Mouse (Mus musculus): ENCODE data around the gene Trim8.

DNA sequence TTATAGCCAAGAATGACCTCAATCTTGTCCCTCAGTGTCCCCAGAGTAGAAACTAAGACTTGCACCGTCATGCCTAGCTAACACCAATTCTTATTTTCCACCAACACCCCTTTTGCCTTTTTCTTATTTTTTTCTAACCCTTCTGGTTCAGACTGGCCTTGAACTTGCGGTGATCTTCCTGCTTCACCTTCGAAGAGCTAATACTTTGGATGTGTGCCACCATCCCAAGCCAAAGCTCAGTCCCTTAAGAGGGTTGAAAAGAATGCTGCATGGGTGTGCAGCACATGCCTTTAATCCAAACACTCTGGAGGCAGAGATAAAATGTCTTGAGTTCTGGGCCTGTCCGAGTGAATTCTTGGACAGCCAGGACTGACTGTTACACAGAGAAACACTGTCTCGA, 8.9 kb downstream of the Trim8 start:
- TF ChIP-seq IRF4 (IDR thresholded peaks at IDR 0.05; ENCODE audit: low read depth, low read length): no peak
- no peak for TF ChIP-seq POLR2A (IDR thresholded peaks at IDR 0.05; ENCODE audit: low read depth, low read length)
- TF ChIP-seq EP300 (IDR thresholded peaks at IDR 0.05; ENCODE audit: low read length): no peak
